Mouse (Mus musculus) forebrain, embryonic 13.5 days (tissue): ENCODE data around the gene Tcp1. TPM values are rescaled to one million over a fixed set of nuclear protein-coding genes. Genes with fewer than 3 reads are reported as not detected.
"Not testable (repeated sequence)": the region's sequence is repeated elsewhere in the genome, so short reads cannot be mapped to it uniquely, and the experiment has no call there.

Source experiments
- ATAC-seq: fragments of 200-750 bp; cut with Nextera tagmentation; 2 replicates; pipeline ENCODE4 v1.8.0; 2017
- H3K27ac ChIP-seq: fragments of 300-500 bp; sonication (generic); 2 replicates; pipeline ENCODE4 v1.5.1; 2015; ENCODE audit warnings: inconsistent platforms, mild to moderate bottlenecking, moderate library complexity
- H3K27me3 ChIP-seq: fragments of 300-500 bp; sonication (generic); 2 replicates; pipeline ENCODE4 v1.6.1; 2015; ENCODE audit warnings: mild to moderate bottlenecking, inconsistent platforms
- H3K36me3 ChIP-seq: fragments of 300-500 bp; sonication (generic); 2 replicates; pipeline ENCODE4 v1.6.1; 2015; ENCODE audit warnings: mild to moderate bottlenecking, inconsistent platforms; ENCODE audit not compliant: poor library complexity, severe bottlenecking
- H3K4me1 ChIP-seq: fragments of 300-500 bp; sonication (generic); 2 replicates; pipeline ENCODE4 v1.6.1; 2015; ENCODE audit warnings: inconsistent platforms
- H3K4me2 ChIP-seq: fragments of 300-500 bp; sonication (generic); 2 replicates; pipeline ENCODE4 v1.6.1; 2015; ENCODE audit warnings: inconsistent platforms, mild to moderate bottlenecking, moderate library complexity
- H3K4me3 ChIP-seq: fragments of 300-500 bp; sonication (generic); 2 replicates; pipeline ENCODE4 v1.5.1; 2015; ENCODE audit warnings: mild to moderate bottlenecking, inconsistent platforms
- H3K9ac ChIP-seq: fragments of 300-500 bp; sonication (generic); 2 replicates; pipeline ENCODE4 v1.6.1; 2015; ENCODE audit warnings: mild to moderate bottlenecking, inconsistent platforms
- H3K9me3 ChIP-seq: fragments of 300-500 bp; sonication (generic); replicated peaks from 2 replicates; pipeline ENCODE4 v1.6.1; 2016; ENCODE audit warnings: inconsistent platforms
- WGBS: fragments of 180-500 bp; shearing (Covaris S2); methylation state at CpG from one replicate; pipeline ENCODE4 v1.1.7; 2015; 5-methylcytosine and 5-hydroxymethylcytosine counted together
- polyA plus RNA-seq: library from polyadenylated mRNA; unstranded; fragments of >200 nt; fragmentation: Nextera tagmentation; extraction: Ambion mirVana; gene quantifications from 2 replicates; pipeline ENCODE4 v1.2.1, GENCODE M21; 2015

Tcp1 gene
- polyA plus RNA-seq, 1 experiment from 2014 or later = 497 TPM

GRCm38 (mm10) chr17:12949669-12950068 is 34.2 kb downstream of the Tcp1 start:
- ATAC-seq = no peak
- Histone ChIP-seq H3K27ac (no peak overlapping the region), H3K9me3 (no peaks in the 10 kb centered on the region), H3K4me1 (no peaks in the 10 kb centered on the region), H3K27me3 (no peaks in the 10 kb centered on the region), H3K36me3 (peaks cover 76% of the 10 kb centered on the region), H3K4me3 (no peak overlapping the region), H3K4me2 (no peak overlapping the region), H3K9ac (no peak overlapping the region)
- 93% methylated on average over 5 of the region's 5 CpGs for WGBS

DNA sequence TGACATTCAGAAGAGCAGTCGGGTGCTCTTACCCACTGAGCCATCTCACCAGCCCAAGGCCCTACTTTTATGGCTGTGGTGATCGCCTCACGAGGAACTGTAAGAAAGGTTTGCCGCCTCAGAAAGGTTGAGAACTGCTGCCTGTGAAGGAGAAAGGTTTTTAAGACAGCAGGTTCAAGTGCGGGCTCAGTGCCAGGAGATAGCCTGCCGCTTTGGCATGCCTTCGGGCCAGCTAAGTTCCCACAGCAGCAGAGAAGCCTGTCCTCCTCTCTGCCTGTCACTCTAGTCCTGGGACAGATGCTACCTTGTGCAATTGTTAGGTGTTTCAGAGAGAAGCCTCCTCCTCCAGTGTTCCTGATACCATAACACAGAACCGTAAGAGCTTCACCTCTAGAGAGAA is 41.2 kb downstream of the Tcp1 start:
- no peak overlapping the region for H3K27ac ChIP-seq
- no peak overlapping the region for H3K9ac ChIP-seq
- H3K9me3 ChIP-seq = no peaks in the 10 kb centered on the region
- H3K4me3 ChIP-seq = no peak overlapping the region
- H3K27me3 ChIP-seq = no peaks in the 10 kb centered on the region
- H3K4me1 ChIP-seq = peaks cover 24% of the 10 kb centered on the region
- H3K36me3 ChIP-seq = peaks cover 37% of the 10 kb centered on the region
- ATAC-seq = no peak
- 91% methylated on average over 8 of the region's 8 CpGs for WGBS
- H3K4me2 ChIP-seq = no peak overlapping the region

- peak overlapping the region; percentile 35 for H3K4me3 ChIP-seq
- ATAC-seq, H3K9me3 ChIP-seq, H3K27me3 ChIP-seq, H3K27ac ChIP-seq: not testable (repeated sequence)
- peak overlapping the region; percentile 57 for H3K4me2 ChIP-seq
- H3K4me1 ChIP-seq = peaks cover 24% of the 10 kb centered on the region
- 3% methylated on average over 2 of the region's 2 CpGs for WGBS
- peak overlapping the region; percentile 56 for H3K9ac ChIP-seq
- peaks cover 19% of the 10 kb centered on the region for H3K36me3 ChIP-seq
These were observed 43.9 kb downstream of the Tcp1 start for GRCm38 (mm10) chr17:12959377-12959776.

DNA sequence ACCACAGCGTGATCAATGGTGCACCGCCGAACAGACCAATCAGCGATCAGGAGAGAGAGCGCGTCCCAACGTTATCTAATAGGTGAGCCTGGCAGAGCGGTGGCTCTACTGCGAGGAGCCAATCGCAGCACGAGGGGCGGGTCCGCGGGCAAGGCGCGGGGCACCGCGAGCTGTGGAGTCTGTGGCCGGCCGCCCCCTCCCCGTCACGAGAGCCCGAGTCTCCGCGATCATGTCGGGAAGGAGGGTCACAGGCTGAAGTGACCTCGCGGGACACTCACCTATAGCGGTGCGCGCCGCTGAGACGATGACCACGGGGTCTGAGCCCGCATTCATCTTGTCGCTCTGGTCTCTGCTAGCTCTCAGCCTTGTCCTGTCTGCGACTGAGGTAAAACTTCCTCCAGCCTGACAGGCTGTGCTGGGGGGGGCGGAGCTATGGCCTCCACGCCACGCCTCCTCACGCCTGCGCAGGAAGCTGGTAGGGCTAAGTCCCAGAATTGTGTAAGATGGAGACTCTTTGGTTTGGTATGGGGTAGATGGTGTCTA is 44.9 kb downstream of the Tcp1 start, which contains the start of gene Acat2:
Gene Acat2 (minus strand): TSS at position 417 of the 543 bp plus-strand sequence.
- under 1% methylated on average over 42 of the region's 42 CpGs for WGBS
- Histone ChIP-seq H3K9me3 (no peaks in the 10 kb centered on the region), H3K9ac (peak within 1 kb of the TSS; percentile 69), H3K36me3 (peaks cover 19% of the 10 kb centered on the region), H3K27me3 (no peaks in the 10 kb centered on the region), H3K27ac (peak within 1 kb of the TSS; percentile 89), H3K4me2 (peak within 1 kb of the TSS; percentile 75), H3K4me1 (peaks cover 24% of the 10 kb centered on the region), H3K4me3 (peak within 1 kb of the TSS; percentile 68)
- peak; percentile 99 for ATAC-seq

DNA sequence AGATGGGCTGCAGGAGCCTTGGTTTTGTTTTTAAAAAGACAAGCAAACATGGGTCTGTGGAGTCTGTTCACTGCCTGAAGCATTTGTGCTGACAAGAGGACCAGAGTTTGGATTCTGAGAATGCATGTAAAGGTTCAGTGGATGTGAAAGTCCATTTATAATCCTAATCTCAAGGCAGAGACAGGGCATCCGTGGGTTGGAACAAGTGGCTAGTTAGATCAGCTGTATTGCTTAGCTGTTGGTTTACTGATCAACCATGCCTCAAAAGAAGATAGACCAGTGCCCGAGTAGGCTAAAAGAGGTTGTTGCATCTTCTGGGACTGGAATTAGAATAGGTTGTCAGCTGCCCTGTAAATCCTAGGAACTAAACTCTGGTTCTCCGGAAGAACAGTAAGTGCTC is 48.0 kb downstream of the Tcp1 start:
- 86% methylated on average over 3 of the region's 3 CpGs for WGBS
- Histone ChIP-seq H3K9me3 (no peaks in the 10 kb centered on the region), H3K4me1 (peaks cover 14% of the 10 kb centered on the region), H3K27me3 (no peaks in the 10 kb centered on the region), H3K4me2 (no peak overlapping the region), H3K9ac (no peak overlapping the region), H3K36me3 (peaks cover 29% of the 10 kb centered on the region), H3K4me3 (no peak overlapping the region), H3K27ac (no peak overlapping the region)
- no peak for ATAC-seq

GRCm38 (mm10) chr17:12967173-12967572 is 51.7 kb downstream of the Tcp1 start:
- Histone ChIP-seq H3K9me3 (no peaks in the 10 kb centered on the region), H3K4me1 (no peaks in the 10 kb centered on the region), H3K27me3 (no peaks in the 10 kb centered on the region), H3K4me2 (no peak overlapping the region), H3K4me3 (no peak overlapping the region), H3K9ac (no peak overlapping the region), H3K27ac (no peak overlapping the region), H3K36me3 (peaks cover 38% of the 10 kb centered on the region)
- no peak for ATAC-seq
- WGBS = 96% methylated on average over 2 of the region's 2 CpGs

DNA sequence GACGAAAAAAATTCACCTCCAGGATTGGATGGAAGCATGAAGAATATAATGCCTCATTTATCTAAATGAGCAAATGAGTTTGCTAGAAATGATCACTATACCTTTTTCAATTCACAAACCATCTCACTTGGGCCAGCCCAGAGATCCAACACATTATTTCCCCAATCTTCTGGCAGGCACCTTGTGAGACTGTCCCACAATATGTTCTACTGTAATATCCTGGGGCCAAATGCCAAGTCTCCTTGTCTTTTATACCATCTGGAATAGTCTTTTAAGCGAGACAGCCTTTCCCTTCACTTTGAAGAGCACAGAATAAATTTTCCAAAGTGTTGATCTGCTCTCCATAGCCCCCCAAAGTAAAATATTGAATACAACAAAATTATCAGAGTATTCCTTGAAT is 58.4 kb downstream of the Tcp1 start:
- H3K27me3 ChIP-seq = no peaks in the 10 kb centered on the region
- no peak overlapping the region for H3K27ac ChIP-seq
- H3K9ac ChIP-seq = no peak overlapping the region
- H3K4me2 ChIP-seq = no peak overlapping the region
- H3K9me3 ChIP-seq = no peaks in the 10 kb centered on the region
- ATAC-seq = no peak
- 86% methylated on average over 2 of the region's 2 CpGs for WGBS
- peaks cover 58% of the 10 kb centered on the region for H3K36me3 ChIP-seq
- no peak overlapping the region for H3K4me3 ChIP-seq
- H3K4me1 ChIP-seq = no peaks in the 10 kb centered on the region

Other genes with a start within 250 kb of the Tcp1 start
- gene Slc22a1, start 239.9 kb upstream of the Tcp1 start, polyA plus RNA-seq = not detected in 2 replicates
- gene Igf2r, start 146.0 kb upstream of the Tcp1 start, polyA plus RNA-seq = 10.5 and 11.7 TPM in 2 replicates
- not detected in 2 replicates for gene Mas1, start 47.6 kb upstream of the Tcp1 start, polyA plus RNA-seq
- not detected in 2 replicates for gene Mrgprh, start 39.7 kb upstream of the Tcp1 start, polyA plus RNA-seq
- 2.8 and 3.0 TPM in 2 replicates for gene Pnldc1, start 5.5 kb upstream of the Tcp1 start, polyA plus RNA-seq
- 170 and 186 TPM in 2 replicates for gene Mrpl18, start 644 bp downstream of the Tcp1 start, polyA plus RNA-seq
- gene Acat3, start 24.9 kb downstream of the Tcp1 start, polyA plus RNA-seq = 0.71 and 1.5 TPM in 2 replicates
- 348 and 354 TPM in 2 replicates for gene Acat2, start 45.0 kb downstream of the Tcp1 start, polyA plus RNA-seq
- 166 and 170 TPM in 2 replicates for gene Wtap, start 78.5 kb downstream of the Tcp1 start, polyA plus RNA-seq
- gene Sod2, start 91.1 kb downstream of the Tcp1 start, polyA plus RNA-seq = 116 and 118 TPM in 2 replicates
- not detected in 2 replicates for gene Gpr31b, start 136.6 kb downstream of the Tcp1 start, polyA plus RNA-seq
- 0.14 TPM in 1 of 2 replicates, not detected in the other for gene Tcp10b, start 145.4 kb downstream of the Tcp1 start, polyA plus RNA-seq
- 0.09 TPM in 1 of 2 replicates, not detected in the other for gene Unc93a, start 216.1 kb downstream of the Tcp1 start, polyA plus RNA-seq